Mouse (Mus musculus) spleen, embryonic (tissue): ENCODE measurements around the gene Cptp.

Experiments
- CTCF ChIA-PET: fragments of 350-600 bp; sonication (Branson Sonifier 250); formaldehyde crosslinking; loops from one replicate; lab custom pipeline; 2022; lab: Charles Lee

The Cptp gene

GRCm38 (mm10) chr4:155888181-155888580 lies 18.9 kb upstream of the Cptp start:
- CTCF ChIA-PET = no interaction called here

- CTCF ChIA-PET = no interaction called here
Measured at GRCm38 (mm10) chr4:155887674-155888073, 18.4 kb upstream of the Cptp start.

- CTCF ChIA-PET = no interaction called here
Measured at GRCm38 (mm10) chr4:155886330-155886729, 17.1 kb upstream of the Cptp start.

DNA sequence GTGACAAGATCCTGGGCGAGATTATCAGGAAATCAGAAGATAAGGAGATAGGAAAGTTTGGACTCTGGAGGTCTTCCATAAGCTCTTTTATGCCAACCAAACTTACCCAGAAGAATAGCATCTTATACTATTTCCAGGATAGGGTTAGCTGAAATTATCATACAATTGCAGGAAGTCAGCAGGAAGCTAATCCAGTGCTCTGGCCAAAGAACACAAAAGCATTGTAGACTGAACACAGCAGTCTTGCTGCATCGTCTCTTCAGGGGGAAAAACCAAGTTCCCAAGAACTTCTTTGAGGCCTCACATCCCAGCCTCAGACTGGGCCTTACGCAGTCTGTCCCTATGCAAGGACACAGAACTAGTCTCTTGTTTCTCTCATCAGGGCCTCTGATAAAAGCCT lies 14.3 kb upstream of the Cptp start:
- CTCF ChIA-PET = no interaction called here

GRCm38 (mm10) chr4:155871404-155871803 lies 2.2 kb upstream of the Cptp start:
- CTCF ChIA-PET = no interaction called here

GRCm38 (mm10) chr4:155868614-155869298 lies 484 bp downstream of the Cptp start:
- CTCF ChIA-PET = interaction anchor here (0.5 kb wide), 1 partner anchor 35 kb away, joined by 3 read pairs; no protein-coding TSS in a partner anchor

GRCm38 (mm10) chr4:155863001-155863400 lies 6.2 kb downstream of the Cptp start, which contains the start of gene Tas1r3:
TSS of gene Tas1r3 (minus strand) at chr4:155863362.
- CTCF ChIA-PET = no interaction called here

- CTCF ChIA-PET = no interaction called here
Measured at GRCm38 (mm10) chr4:155861787-155862186, 7.5 kb downstream of the Cptp start.

- CTCF ChIA-PET = no interaction called here
Measured at GRCm38 (mm10) chr4:155859318-155859717, 9.9 kb downstream of the Cptp start.

DNA sequence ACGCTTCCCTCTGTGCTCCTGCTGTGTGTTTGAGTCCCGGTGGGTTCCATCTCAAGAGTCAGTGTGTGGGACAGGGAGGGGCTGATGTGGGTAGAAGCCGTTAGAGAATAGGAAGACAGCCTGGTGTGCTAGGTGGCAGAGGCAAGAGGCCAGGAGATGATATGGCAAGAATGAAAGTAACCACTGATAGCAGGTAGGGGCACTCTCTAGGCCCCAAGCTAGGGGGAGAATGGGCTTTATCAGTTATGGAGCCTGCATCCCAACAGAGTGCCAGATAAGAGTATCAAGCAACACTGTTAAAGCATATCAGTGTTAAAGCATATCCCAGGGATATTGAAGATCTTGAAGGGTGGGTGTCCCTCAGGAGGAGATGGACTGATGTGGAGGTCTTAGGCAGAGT lies 12.4 kb downstream of the Cptp start:
- CTCF ChIA-PET = no interaction called here

- CTCF ChIA-PET = interaction anchor here (0.6 kb wide), 1 partner anchor 49 kb away, joined by 4 read pairs; no protein-coding TSS in a partner anchor
Measured at GRCm38 (mm10) chr4:155856071-155856470, 13.2 kb downstream of the Cptp start.

- CTCF ChIA-PET = no interaction called here
Measured at GRCm38 (mm10) chr4:155854991-155855390, 14.2 kb downstream of the Cptp start.

GRCm38 (mm10) chr4:155853421-155853820 lies 15.8 kb downstream of the Cptp start:
- CTCF ChIA-PET = no interaction called here

- CTCF ChIA-PET = no interaction called here
Measured at GRCm38 (mm10) chr4:155851951-155852411, 17.3 kb downstream of the Cptp start.

GRCm38 (mm10) chr4:155851368-155851767 lies 17.9 kb downstream of the Cptp start:
- CTCF ChIA-PET = no interaction called here

DNA sequence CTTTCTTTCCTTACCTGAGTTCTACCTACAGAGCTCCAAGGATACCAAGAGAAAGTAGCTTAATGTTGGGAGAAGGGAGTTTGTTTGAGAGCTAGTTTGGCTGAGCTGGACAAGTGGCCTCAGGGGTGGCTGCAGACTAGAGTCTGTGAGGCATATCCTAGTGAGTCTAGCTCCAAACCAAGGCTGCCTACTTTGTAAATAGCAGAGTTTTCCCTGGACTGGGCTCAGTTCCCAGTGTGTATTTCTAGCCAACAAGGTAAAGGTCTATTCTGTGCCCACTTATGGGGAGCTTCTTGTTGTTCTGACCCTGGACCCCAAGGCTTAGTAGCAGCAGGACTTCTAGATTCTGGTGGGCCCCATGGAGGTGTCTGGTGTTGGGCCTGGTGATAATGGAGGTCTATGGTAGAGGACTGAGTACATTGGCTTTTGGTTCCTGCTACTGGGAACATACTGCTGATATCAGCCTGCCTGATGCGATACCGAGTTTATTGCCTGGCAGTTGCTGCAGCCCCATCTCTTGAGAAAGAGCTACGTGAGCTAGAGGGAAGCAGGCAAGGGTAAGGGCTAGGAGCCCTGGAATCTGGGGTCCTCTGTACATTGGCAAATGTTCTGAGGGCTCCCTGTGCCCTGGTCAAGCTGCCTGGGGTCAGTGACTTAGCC lies 19.3 kb downstream of the Cptp start:
- CTCF ChIA-PET = no interaction called here

DNA sequence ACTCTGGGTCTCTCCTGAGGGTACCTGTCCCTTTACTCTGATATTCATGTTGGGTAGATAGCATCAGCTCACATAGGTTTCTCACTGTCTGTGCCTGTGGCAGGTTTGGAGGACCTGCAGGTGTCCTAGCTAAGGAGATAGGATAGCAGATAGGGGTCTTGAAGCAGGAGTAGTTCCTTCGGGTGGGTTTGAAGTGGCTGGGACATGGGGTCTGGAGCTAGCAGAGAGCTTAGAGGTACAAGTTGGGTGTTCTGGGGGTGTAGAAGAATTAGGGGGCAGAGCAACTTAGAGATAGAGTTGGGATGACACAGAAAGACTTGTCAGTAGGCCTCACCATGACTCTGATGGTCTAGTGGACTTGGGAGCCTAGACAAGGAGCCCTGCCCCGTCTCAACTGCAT lies 19.8 kb downstream of the Cptp start:
- CTCF ChIA-PET = interaction anchor here (1.5 kb wide), 1 partner anchor 9 kb away, joined by 3 read pairs; no protein-coding TSS in a partner anchor

GRCm38 (mm10) chr4:155848434-155849095 lies 20.7 kb downstream of the Cptp start:
- CTCF ChIA-PET = interaction anchor here (1.5 kb wide), 1 partner anchor 10 kb away, joined by 3 read pairs; no protein-coding TSS in a partner anchor

DNA sequence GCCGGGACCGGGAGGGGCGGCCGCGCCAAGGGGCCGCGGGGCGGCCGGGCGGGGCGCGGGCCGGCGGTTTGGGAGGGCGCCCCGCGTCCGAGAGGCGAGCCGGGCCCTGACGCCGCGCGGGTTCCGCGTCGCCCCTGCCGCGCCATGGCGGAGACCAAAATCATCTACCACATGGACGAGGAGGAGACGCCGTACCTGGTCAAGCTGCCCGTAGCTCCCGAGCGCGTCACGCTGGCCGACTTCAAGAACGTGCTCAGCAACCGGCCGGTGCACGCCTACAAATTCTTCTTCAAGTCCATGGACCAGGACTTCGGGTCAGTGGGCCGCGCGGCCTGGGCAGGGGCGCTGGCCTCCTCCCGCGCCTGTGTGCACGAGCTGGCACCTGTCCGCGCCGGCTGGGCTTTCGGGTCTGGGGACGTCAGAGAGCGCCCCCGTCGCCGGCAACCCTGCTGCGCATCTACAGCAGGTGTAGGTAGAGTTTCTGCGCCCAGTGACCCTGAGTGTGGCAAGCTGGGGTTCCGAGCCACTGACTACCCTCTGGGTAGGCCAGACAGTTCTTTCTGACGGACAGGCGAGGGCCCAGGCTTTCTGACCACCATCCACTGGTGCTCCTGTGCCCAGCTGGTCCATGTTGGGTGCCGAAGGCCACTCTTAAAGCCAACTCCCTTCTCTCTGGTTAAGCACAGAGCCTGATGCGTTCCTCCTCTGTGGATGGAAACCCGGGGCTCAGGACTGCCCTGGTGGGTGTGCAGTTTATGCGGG lies 21.5 kb downstream of the Cptp start:
- CTCF ChIA-PET = interaction anchor here (1.5 to 1.9 kb wide), 2 partner anchors 10 to 15 kb away, joined by 3 to 5 read pairs; no protein-coding TSS in a partner anchor

GRCm38 (mm10) chr4:155846871-155847578 lies 22.2 kb downstream of the Cptp start, which contains the start of gene Dvl1:
TSS of gene Dvl1 (plus strand) at chr4:155847402.
- CTCF ChIA-PET = interaction anchor here (1.9 kb wide), 1 partner anchor 14 kb away, joined by 5 read pairs; no protein-coding TSS in a partner anchor

DNA sequence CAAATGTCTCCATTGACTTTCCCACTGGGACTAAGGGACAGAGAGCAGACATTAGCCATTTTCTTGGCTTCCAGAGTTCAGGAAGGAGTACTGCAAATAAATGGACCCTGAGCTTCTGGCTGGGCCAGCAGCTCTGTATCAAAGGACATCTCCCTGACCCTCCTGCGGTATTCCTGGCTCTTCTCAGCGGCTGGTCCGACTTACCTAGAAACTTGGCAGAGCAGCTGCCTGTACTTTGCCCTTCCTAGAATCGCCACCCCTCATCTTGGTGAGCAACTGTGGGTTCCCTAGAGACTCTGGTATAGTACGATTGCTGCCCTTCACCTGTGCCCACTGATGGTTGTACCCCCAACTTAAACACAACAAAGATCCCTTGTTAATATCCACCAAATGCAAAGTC lies 26.0 kb downstream of the Cptp start:
- CTCF ChIA-PET = no interaction called here
